Mouse (Mus musculus) cerebellum, adult (tissue): ENCODE measurements around the gene Gm20890.
"Not testable (repeated sequence)": the region's sequence is repeated elsewhere in the genome, so short reads cannot be mapped to it uniquely, and the experiment has no call there.

ENCODE experiments used
- ATAC-seq: cut with Nextera tagmentation; 2 replicates; pipeline ENCODE4 v1.9.2; 2017; ENCODE audit warnings: mild to moderate bottlenecking, moderate library complexity, mixed read lengths; ENCODE audit not compliant: insufficient number of reproducible peaks, low FRiP score, low TSS enrichment

Gene Gm20890

GRCm38 (mm10) chrY:26776699-26777098 lies at the start of gene Gm20890:
Gm20890 (minus strand) TSS chrY:26776799.
- not testable (repeated sequence) for ATAC-seq
